Mouse (Mus musculus): ENCODE measurements around the gene Cacna2d1. TPM values are rescaled to one million over a fixed set of nuclear protein-coding genes. Genes with fewer than 3 reads are reported as not detected.

The Cacna2d1 gene
- polyA plus RNA-seq, 1 experiment from 2014 or later, result 22.9 TPM

GRCm38 (mm10) chr5:16417996-16418395 lies 483.5 kb downstream of the Cacna2d1 start:
- no peak for ATAC-seq (ENCODE audit: low FRiP score, low read depth)
- Histone ChIP-seq H3K27ac (no peak overlapping the region), H3K9me3 (no peaks in the 10 kb centered on the region), H3K4me2 (replicated peaks) (no peak overlapping the region), H3K36me3 (no peaks in the 10 kb centered on the region), H3K9ac (no peak overlapping the region), H3K4me3 (no peak overlapping the region), H3K27me3 (no peaks in the 10 kb centered on the region), H3K4me1 (no peaks in the 10 kb centered on the region)
- 87% methylated on average over 1 of the region's 1 CpGs for WGBS

GRCm38 (mm10) chr5:16418504-16418903 lies 484.0 kb downstream of the Cacna2d1 start:
- H3K27ac ChIP-seq, result no peak overlapping the region
- no peak overlapping the region for H3K9ac ChIP-seq
- no peaks in the 10 kb centered on the region for H3K4me1 ChIP-seq
- no peaks in the 10 kb centered on the region for H3K27me3 ChIP-seq
- no peak overlapping the region for H3K4me2 ChIP-seq (replicated peaks)
- no peaks in the 10 kb centered on the region for H3K9me3 ChIP-seq
- H3K36me3 ChIP-seq, result no peaks in the 10 kb centered on the region
- ATAC-seq (ENCODE audit: low FRiP score, low read depth), result no peak
- whole genome bisulfite sequencing, result 80% methylated on average over 3 of the region's 3 CpGs
- no peak overlapping the region for H3K4me3 ChIP-seq

Other genes with a start within 250 kb of the Cacna2d1 start
- gene Speer4c, start 220.4 kb upstream of the Cacna2d1 start, polyA plus RNA-seq (2015; fragmentation: Nextera tagmentation; extraction: Ambion mirVana), result not detected in 2 replicates